Mouse (Mus musculus) adrenal gland, postnatal 4 days (tissue): ENCODE data around the gene Slc9a5. TPM values are rescaled to one million over a fixed set of nuclear protein-coding genes. Genes with fewer than 3 reads are reported as not detected.

Experiments used
- DNase-seq, 2 experiments: peaks; one replicate each; pipeline ENCODE4 v3.0.0; 2021 to 2022; ENCODE audit warnings: low spot score in 2 of 2, mixed read lengths in 2 of 2
- long read RNA-seq, 2 experiments: library from polyadenylated mRNA; stranded (forward); transcript quantifications; one replicate each; pipeline ENCODE4 v2.0.0; 2021
- total RNA-seq, 2 experiments: library from RNA; stranded (reverse); gene quantifications; 2 replicates each; pipeline ENCODE4 v1.2.3; 2021

Slc9a5 gene
- total RNA-seq: 1 to 10 TPM; 5.5 to 5.8 TPM
- long read RNA-seq, experiment 1, partial matches to known transcripts: 1 of 5 reads
- long read RNA-seq, experiment 1, other reads (novel, unspliced or antisense): 4 of 5 reads
- long read RNA-seq, experiment 2, partial matches to known transcripts: 2 of 6 reads
- long read RNA-seq, experiment 2, other reads (novel, unspliced or antisense): 2 of 6 reads

GRCm38 (mm10) chr8:105348450-105349095 is at the start of gene Slc9a5:
Gene Slc9a5, plus strand, starts transcription at chr8:105348843.
- DNase-seq: no peak

- DNase-seq: no peak
Measured at GRCm38 (mm10) chr8:105299962-105300361, 48.7 kb upstream of the Slc9a5 start.

GRCm38 (mm10) chr8:105303396-105303795 is 45.2 kb upstream of the Slc9a5 start:
- no peak for DNase-seq

- DNase-seq: no peak
Measured at GRCm38 (mm10) chr8:105303874-105304273, 44.8 kb upstream of the Slc9a5 start.

DNA sequence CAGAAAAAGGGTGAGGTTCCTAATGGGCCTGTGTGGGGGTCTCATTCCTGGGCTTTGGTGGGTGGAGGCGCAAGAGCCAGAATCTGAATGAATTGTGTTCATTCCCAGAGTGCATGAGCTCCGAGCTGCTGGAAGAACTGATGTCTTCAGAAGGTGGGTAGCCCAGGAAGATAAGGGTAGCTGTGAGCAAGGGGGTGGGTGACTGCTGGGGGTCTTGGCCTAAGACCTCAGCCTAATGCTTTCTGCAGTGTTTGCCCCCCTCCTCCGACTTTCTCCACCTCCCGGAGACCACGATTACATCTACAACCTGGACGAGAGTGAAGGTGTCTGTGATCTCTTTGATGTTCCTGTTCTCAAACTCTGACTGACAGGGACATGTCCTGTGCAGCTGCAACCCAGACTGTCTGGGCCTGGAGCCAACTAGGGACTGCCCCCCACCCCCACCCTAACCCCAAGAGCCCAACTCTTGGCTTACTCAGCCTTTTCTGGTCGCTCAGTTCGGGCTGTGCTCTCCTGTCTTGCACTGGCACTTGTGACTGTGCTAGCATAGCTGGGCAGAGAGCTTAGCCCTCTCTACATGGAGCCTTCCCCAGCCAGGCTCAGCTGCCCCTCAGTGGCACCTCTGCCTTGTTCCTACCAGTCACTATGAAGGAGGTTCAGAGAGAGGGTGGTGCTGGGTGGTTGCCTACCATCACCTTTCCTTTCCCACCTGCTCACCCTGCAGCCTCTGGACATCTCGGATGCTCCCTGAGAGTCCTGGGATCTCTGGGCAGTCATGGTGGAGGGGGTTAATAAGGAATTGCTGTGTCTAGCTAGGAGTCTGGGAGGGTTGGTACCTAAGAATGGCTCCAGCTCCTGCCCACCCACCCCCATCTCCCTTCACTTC is 44.1 kb upstream of the Slc9a5 start:
- DNase-seq: no peak

- DNase-seq: no peak
Measured at GRCm38 (mm10) chr8:105305211-105306145, 43.2 kb upstream of the Slc9a5 start, which contains the start of gene Elmo3. Gene Elmo3, plus strand, starts transcription at chr8:105305601.

- no peak for DNase-seq
Measured at GRCm38 (mm10) chr8:105306146-105306691, 42.4 kb upstream of the Slc9a5 start.

DNA sequence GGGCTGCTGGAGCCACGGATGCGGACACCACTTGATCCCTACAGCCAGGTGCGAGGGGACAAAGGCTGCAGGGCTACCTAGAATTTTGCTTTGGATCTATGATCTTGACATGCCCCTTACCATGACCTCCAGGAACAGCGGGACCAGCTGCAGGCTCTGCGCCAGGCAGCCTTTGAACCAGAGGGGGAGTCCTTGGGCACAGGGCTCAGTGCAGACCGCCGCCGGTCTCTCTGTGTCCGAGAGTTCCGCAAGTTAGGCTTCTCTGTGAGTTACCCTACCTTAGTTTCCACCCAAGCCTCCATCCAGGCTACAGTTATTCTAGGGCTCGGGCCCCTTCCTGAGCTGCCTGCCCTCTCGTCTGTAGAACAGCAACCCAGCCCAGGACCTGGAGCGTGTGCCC is 41.0 kb upstream of the Slc9a5 start:
- no peak for DNase-seq

GRCm38 (mm10) chr8:105308428-105308827 is 40.2 kb upstream of the Slc9a5 start:
- DNase-seq: no peak

DNA sequence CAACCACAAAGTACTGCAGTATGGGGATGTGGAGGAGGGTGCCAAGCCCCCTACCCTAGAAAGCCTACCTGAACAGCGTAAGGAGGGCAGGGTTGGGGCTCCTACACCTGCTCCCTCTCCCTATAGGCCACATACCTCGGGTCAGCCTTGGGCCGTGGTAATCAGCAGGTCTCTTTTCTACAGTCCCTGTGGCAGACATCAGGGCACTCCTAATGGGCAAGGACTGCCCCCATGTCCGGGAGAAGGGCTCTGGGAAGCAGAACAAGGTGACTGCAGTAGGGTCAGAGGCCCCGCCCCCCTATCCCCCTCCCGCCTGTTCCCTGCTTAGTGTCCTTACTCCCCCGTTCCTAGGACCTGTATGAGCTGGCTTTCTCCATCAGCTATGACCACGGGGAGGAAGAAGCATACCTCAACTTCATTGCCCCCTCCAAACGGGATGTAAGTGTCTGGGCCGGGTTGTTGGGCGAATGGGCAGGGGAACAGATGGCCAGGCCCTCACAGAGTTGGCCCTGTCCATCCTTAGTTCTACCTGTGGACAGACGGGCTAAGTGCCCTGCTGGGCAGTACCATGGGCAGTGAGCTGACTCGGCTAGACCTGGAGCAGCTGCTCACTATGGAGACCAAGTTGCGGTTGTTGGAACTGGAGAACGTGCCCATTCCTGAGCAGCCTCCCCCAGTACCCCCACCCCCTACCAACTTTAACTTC is 39.3 kb upstream of the Slc9a5 start:
- no peak for DNase-seq

- DNase-seq: no peak
Measured at GRCm38 (mm10) chr8:105310118-105310517, 38.5 kb upstream of the Slc9a5 start.

DNA sequence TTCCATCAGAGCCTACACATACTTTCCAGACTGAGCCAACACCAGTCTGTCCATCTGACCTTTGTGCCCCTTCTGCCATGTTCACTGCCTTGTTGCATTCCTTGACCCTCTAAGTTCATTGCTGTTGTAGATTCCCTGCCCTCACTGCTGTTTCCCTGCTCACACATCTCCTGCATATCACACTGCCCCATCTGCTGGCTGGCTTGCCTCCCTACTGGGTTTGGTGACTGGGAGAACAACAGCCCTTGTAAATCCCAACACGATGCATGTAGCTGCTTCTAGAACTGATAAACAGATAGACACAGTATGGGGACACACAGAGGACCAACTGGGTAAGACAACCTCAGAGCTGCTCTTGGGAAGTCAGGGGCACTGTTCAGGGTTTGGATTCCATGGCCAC is 36.9 kb upstream of the Slc9a5 start:
- no peak for DNase-seq

DNA sequence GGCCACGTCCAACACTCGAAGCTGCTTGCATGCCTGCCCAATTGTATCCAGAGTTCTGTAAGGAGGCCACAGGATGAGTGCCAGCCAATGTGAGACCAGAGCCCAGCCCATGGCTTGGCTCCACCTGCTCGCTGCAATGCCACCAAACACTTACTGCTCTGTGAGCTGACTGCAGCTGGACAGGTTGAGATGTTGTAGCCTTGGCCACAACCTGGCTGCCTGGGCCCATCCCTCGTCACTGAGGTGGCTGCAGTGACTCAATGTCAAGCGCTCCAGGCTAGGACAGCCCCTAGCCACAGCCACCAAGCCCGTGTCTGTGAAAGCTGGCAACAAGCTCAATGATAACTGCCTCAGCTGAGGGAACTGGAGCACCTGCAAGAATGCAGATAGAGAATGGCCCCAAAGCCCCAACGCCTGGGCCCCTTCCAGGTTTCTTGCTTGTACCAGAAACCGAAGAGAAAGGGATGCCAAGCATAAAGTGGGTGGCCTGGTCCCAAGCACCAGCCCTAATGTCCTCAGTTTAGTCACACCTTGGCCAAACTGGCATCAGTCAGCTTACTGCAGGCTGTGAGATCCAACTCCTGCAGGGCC is 35.7 kb upstream of the Slc9a5 start:
- DNase-seq: no peak

DNA sequence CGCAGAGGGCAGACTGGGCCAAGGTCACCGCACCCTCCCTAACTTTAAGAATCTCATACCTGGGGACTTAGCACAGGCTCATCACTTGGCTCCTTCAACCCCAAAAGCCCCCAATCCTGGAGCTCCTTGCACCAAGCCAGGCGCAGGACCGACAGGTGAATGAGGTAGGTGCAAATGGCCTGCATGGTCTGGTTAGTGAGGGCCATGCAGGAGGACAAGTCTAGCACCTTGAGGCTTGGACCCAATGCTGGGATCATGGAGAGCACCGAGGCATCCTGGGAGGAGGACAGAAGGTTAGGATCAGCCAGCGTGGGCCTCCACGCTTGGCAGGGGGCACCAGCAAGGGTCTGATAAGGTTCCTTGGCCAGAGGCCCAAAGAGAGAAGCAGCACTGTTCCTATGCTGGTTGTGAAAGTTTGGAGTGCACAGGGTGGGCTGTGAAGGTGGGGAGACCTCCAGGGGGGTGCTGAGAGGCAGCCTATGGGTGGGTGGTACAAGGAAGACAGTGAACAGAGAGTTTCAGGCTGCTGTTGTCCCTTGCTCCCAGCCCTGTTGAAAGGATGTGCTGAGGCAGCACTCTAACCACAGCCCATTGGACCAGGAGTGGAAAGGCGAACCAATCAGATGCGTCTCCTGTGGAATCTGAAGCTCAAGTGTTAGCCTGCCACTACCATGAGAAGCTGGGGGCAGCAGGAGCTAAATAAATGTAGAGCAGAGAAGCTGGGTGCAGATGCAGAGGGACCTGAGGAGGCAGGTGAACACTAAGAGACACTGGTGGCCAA is 34.8 kb upstream of the Slc9a5 start:
- no peak for DNase-seq

DNA sequence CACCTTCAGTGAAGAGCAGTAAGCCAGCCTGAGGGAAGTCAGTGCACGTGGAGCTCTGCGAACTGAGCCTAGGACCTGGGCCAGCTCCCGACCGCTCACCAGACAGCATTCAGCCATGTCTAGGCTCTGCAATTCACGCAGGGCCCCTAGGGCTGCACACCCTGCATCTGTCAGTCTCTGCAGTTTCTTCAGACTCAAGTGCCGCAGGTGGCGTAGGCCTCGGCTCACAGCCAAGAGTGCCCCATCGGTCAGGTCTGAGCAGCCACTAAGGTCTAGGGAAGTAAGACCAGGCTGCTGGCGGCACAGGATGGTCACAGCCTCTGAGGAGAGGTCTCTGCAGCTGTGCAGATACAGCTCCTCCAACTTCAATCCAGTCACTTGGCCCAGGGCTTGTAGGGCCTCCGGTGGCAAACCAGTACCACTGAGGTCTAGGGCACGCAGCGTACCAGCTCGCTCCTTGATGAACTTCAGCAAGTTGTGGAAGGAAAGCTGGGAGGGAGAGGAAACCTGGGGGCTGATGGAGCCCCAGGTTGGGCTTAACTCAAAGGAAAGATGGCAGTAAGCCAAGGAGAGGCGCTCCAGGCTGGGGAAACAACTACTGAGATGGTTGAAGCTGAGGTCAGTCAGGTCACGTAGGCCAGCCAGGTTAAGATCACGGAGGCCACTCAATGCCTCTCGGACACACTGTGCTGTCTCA is 33.4 kb upstream of the Slc9a5 start:
- DNase-seq: no peak

GRCm38 (mm10) chr8:105317941-105318340 is 30.7 kb upstream of the Slc9a5 start:
- DNase-seq: no peak

GRCm38 (mm10) chr8:105318662-105319190 is 29.9 kb upstream of the Slc9a5 start:
- DNase-seq: no peak

GRCm38 (mm10) chr8:105323183-105323582 is 25.5 kb upstream of the Slc9a5 start:
- DNase-seq: no peak
